Mouse (Mus musculus): ENCODE measurements around the gene Hnrnpa1.

DNA sequence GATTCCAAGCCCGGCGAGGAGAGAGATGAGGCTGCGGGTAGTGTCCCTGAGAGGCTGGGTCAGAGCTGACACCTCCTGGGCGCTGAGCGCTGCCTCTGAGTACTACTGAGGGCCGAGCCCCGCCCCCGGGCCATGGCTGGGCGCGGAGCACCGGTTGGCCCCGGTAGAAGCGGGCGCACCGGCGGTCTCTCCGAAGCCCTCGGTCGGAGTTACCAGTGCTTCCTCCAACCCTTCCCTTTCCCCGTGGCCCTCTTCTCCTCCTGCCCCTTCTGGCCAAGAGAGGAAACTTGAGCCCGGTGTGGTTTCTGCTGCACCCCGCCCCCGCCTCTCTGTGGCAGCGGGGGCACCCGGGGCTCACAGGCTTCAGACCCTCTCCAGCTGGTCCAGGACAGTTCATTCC, 14.9 kb downstream of the Hnrnpa1 start:
- TF ChIP-seq CTCF (IDR thresholded peaks at IDR 0.05; ENCODE audit: insufficient read depth, low read depth, low read length) (no peak), POLR2A (IDR thresholded peaks at IDR 0.05; ENCODE audit: insufficient read depth, low read depth, low read length) (no peak)

All from olfactory bulb, adult 2 months (tissue).